Mouse (Mus musculus): Measurements from ENCODE around the gene Aff4.
"Not testable (repeated sequence)": the region's sequence is repeated elsewhere in the genome, so short reads cannot be mapped to it uniquely, and the experiment has no call there.

Gene Aff4

DNA sequence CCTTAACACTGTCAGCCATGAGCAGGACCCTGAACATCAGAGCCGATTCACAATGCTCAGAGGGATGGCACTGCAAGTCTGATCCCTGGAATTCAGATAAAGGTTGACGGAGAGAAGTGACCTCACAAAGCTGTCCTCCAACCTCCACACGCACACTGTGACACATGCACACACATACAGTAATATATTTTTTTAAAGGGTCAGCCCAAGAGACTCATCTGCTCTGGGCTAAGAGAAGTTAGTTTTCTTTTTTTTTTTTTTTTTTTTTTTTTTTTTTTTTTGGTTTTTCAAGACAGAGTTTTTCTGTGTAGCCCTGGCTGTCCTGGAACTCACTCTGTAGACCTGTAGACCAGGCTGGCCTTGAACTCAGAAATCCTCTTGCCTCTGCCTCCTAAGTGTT is 76.3 kb downstream of the Aff4 start:
- intact Hi-C loops (cut with DNase I), result not testable (repeated sequence)

DNA sequence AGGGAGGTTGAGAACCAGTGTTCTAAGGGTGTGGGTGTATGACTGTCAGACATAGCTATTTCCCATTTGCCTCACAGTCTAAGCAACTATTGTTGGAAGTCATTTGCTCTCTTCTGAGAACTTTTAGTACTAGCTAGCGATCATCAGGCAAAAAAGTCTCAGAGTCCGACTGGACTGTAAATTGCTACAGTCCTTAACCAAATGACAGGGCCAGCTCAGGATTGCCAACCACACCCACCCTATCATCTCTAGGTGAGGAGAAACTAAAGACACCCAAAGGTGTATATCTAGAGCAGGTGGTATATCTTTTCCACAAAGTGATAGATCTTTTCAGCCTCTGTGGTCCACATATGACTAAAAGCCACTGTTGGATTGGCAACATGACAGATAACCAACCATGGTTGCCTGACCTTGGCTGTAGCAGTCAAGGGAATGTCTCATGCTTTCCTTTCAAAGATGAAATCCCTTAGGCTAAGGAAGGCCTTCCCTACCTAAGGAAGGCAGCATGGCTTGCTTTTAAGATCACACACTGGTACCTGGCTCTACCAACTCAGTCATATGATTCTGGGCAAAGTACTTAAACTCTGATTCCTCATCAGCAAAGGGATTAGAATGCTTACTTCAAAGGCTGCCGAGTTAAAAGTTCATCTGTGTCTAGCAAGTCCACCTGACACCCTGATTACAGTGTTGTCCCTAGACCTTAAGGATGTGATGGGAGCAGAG is 77.5 kb downstream of the Aff4 start:
- intact Hi-C loops (cut with DNase I), result no loop called here

GRCm38 (mm10) chr11:53428716-53429057 is 78.1 kb downstream of the Aff4 start:
- intact Hi-C loops (cut with DNase I), result no loop called here

- intact Hi-C loops (cut with DNase I), result no loop called here
These were observed 78.5 kb downstream of the Aff4 start for GRCm38 (mm10) chr11:53429182-53429581.

DNA sequence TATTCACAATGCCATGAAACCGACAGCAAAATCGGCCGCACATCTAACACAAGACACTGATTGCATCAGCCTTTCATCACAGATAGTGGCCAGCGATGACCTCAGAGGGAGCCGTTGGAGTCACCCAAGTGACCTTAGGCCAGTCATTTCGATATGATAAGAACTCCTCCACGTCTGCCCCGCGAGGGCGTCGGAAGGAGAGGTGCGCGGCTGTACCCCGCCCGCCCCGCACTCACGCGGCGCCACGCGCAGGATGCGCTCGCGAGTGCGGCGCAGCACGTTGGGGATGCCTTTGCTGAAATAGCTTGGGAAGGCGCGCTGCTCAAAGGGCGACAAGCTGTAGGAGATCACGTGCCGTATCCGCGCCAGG is 79.7 kb downstream of the Aff4 start:
- intact Hi-C loops (cut with DNase I), result no loop called here

- intact Hi-C loops (cut with DNase I), result no loop called here
These were observed 80.2 kb downstream of the Aff4 start, which contains the start of the genes Uqcrq and Gdf9 for GRCm38 (mm10) chr11:53430670-53431346. Uqcrq (minus strand) TSS chr11:53430831. Gdf9 (plus strand) TSS chr11:53431023.

DNA sequence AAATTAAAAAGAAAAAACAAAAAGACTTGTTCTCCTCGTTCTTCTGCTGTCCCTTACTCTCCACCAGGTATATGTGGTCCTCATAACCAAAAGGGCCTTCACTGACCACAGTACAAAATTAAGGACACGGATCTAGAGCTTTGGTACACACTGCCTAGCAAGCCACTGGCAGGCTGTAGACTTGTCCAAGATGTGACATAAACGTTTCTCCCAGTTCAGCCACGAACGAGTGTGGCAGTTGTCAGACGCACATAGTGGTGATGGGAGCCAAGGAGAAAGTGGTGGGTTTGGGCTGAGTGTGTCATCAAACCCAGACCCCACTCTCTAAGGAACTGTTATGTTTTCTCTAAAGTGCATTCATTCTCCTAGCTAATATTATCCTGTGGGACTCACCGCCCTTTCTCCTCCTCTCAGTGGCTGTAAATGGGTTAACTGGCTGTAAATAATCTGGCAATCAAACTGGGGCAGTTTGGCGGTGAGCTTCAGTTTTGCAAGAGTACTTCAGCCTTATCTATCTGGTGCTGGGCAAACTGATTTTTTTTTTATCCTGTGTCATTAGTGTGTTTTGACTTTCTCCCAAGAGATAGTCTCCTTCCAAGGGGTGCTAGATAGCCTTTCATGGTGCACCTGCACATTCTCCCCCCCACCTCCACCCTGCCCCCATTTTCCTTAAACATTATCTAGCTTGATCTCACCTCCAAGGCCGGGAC is 80.9 kb downstream of the Aff4 start:
- intact Hi-C loops (cut with DNase I), result no loop called here

DNA sequence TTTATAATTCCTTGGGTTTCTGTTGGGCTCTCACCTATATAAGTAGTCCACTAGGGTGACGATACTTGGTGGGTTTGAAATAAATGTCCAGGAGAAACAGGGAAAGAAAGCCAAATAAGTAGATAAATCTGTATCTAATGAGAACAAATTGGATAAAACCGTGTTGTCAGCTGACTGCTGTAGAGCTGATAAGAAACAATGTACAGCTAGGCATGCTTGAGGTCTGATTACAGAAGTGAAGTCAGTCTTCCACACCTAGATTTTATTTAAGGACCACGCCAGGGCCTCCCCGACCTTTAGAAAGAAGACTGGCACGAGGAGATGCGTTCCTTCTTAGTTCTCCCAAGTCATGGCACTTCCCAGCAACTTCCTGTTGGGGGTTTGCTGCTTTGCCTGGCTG is 82.4 kb downstream of the Aff4 start:
- intact Hi-C loops (cut with DNase I), result no loop called here

DNA sequence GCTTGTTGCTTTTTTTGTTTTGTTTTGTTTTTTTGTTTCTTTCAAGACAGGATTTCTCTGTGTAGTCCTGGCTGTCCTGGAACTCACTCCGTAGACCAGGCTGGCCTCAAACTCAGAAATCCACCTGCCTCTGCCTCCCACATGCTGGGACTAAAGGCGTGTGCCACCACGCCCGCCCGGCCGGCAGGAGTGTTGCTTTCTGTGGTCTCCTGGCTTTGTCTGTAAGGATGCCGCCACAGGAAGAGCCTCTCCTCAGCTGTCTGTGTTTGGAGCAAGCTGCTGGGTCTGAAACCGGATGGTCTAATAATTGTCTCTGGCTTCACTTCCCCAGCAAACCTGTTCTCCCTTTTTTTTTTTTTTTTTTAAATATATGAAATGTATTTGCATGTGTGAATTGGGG is 84.9 kb downstream of the Aff4 start:
- intact Hi-C loops (cut with DNase I), result no loop called here

DNA sequence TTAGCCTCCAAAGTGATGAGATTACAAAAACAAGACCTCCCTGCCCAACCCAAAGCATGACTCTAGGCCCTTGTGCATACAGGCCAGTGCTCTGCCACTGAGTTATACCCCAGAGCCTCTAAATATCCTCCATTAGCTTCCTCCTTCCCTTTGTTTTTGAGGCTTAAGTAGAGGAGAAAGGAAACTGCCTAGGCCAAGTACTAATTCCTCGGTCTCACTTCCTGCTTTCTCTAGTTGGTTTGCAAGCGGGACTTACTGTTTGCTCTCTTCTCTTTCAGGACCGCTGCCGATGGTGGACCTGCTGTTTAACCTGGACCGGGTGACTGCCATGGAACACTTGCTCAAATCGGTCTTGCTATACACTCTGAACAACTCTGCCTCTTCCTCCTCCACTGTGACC is 85.7 kb downstream of the Aff4 start:
- intact Hi-C loops (cut with DNase I), result no loop called here

DNA sequence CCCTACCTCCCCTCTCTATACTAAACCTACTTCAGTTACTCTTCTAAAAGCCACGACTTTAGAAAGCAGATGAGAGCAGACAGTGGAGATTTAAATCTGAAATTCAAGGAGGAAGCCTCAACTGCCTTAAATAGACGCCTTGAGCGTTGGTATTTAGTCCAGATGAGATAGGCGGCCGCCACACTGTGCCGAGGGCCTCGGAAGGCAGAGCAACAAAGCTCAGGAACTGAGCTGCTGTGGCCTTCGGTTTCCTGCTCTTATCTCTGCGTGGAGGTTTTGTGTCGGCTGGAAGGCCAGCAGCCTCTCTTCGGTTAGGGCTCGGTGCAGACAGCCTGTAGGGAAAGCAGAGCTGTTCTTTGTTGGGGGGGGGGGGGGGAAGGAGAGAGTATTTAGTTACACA is 91.3 kb downstream of the Aff4 start:
- intact Hi-C loops (cut with DNase I), result no loop called here

GRCm38 (mm10) chr11:53443861-53444260 is 93.2 kb downstream of the Aff4 start:
- intact Hi-C loops (cut with DNase I), result no loop called here

- intact Hi-C loops (cut with DNase I), result no loop called here
These were observed 94.9 kb downstream of the Aff4 start for GRCm38 (mm10) chr11:53445562-53445961.

- intact Hi-C loops (cut with DNase I), result no loop called here
These were observed 95.5 kb downstream of the Aff4 start for GRCm38 (mm10) chr11:53446183-53446582.

GRCm38 (mm10) chr11:53447996-53448395 is 97.4 kb downstream of the Aff4 start:
- intact Hi-C loops (cut with DNase I), result no loop called here

GRCm38 (mm10) chr11:53448529-53448928 is 97.9 kb downstream of the Aff4 start:
- intact Hi-C loops (cut with DNase I), result no loop called here

DNA sequence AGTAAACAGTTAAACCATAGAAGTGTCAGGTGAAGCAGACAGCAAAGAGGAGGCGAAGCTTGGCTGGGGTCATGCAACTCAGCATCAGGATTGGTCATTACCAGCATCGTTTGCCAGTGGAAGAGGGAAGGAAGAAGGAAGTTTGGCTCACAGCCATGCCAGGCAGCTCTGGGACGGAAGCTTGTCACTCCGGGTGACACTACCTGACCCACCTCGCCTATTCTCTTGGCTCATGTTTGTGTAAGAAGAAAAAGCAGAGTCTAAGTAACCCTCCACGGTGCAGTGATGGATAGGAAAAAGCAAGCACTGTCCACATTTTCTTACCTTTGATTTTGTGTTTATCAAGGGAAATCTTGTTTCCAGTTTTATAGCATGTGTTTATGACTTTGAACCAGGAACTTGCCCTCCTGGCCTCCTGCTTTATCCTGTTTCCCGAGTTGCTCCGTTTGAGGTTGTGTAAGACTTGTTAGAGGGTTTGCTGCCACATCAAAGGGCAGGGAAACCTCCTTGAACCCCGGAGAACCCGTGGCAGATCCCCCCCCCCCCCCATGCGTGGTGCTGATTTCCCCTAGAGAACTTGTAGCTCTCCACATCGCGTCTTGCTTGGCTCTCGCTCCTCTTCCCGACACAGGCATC is 99.6 kb downstream of the Aff4 start:
- intact Hi-C loops (cut with DNase I), result no loop called here

- intact Hi-C loops (cut with DNase I), result no loop called here
These were observed 100.7 kb downstream of the Aff4 start for GRCm38 (mm10) chr11:53451361-53451760.

DNA sequence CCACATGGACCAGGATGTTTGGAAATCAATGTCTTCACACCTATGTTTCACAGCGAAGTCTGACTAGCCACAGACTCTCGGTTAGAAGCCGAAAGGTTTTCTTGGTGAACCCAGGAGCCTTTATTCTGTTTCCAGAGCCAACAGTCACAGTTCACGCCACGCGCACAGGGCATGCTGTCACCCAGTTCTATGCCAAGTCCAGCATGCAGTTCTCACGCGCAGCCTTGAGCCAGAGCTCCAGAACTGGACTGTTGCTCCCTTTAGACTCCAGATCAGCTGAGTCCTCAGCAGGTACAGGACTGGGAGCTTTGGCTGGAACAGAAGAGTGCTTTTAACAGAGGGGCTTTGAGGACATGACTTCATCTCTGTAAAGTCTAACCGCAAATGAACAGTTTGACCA is 101.8 kb downstream of the Aff4 start:
- intact Hi-C loops (cut with DNase I), result no loop called here

- intact Hi-C loops (cut with DNase I), result no loop called here
These were observed 102.4 kb downstream of the Aff4 start for GRCm38 (mm10) chr11:53453031-53453430.

DNA sequence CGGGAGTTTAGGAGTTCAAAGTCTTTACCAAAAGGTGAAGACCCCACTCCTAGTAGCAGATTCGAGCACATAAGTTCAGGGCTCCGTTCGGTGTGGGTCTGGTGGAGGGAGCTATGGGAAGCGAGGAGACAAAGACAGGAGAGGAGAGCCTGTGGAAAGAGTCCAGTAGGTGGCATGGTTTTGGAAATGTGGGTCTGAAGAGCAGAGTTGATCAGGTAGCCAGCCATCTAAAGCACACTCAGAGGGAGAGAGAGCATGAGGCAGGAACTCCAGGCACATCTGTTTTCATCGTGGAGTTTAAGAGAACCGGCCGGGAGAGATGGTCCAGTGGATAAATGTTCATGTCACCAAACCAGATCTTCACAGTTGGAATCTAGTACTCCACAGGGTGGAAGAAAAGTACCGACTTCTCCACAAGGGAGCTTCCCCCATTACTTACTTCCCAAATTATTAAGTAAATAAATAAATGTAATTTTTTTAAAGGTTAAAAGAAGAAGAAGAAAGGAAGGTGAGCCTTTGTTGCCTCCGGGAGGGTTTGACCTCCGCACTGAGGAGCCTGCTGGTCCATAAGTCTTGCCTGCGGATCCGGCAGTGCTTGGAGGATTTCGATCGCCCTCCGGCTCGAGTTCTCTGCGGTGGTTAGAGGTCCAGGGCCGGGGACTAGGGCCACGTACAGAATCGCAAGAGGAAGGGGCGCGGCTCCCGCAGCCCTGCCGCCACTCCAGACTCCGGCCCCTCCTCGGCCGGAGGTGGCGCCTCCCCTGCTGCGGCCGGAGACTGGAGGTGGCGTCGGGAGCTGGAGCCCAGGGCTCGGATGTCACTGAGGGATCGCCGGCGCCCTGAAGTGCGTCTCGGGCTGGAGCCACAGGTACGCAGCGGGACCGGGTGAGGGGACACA is 106.1 kb downstream of the Aff4 start, which contains the start of the genes Gm10447 and Shroom1:
Gene Gm10447, minus strand, starts transcription at position 637 of the 898 bp plus-strand sequence.
Gene Shroom1, plus strand, starts transcription at position 732 of the 898 bp plus-strand sequence.
- intact Hi-C loops (cut with DNase I), result no loop called here
